8 mouse cellular contexts compared by ENCODE assay signal in genomic region chr1:55131424-55132014, GRCm38 (mm10). TPM values are rescaled to one million over a fixed set of nuclear protein-coding genes. Genes with fewer than 3 reads are reported as not detected.
A peak's percentile ranks its signal among the peaks of the same experiment; 100 is the strongest.
DNase-seq lines count a peak whose midpoint lies in the region; ATAC-seq lines count a peak whose summit lies in the region.

No protein-coding gene starts in this region.

- ATAC-seq in heart, embryonic 12.5 days (ENCODE audit: insufficient number of reproducible peaks, low FRiP score), result peak; percentile 82
- peak; percentile 35 for ATAC-seq in CD4-positive, CD25-positive, alpha-beta regulatory T cell, adult 4 months
- ATAC-seq in hindbrain, embryonic 16.5 days, result no peak; the same call in none of the 2 replicates
- ATAC-seq in stomach, embryonic 14.5 days (ENCODE audit: insufficient number of reproducible peaks, insufficient read depth, low FRiP score, low read depth), result peak; percentile 84

- peak overlapping the region; percentile 100 for H3K9ac ChIP-seq in heart, embryonic 12.5 days
- peak overlapping the region; percentile 100 for H3K9ac ChIP-seq in hindbrain, embryonic 16.5 days (ENCODE audit: low read depth, low read length)
- H3K9ac ChIP-seq in stomach, embryonic 14.5 days (replicated peaks; ENCODE audit: low read depth, low read length), result peak overlapping the region; percentile 98

- WGBS in heart, embryonic 12.5 days, result under 1% methylated on average over 47 of the region's 47 CpGs
- 0% methylated on average over 25 of the region's 47 CpGs for WGBS in hindbrain, embryonic 16.5 days
- under 1% methylated on average over 47 of the region's 47 CpGs for WGBS in stomach, embryonic 14.5 days

- peak overlapping the region; percentile 100 for H3K4me3 ChIP-seq in heart, embryonic 12.5 days
- peak overlapping the region; percentile 100 for H3K4me3 ChIP-seq in hindbrain, embryonic 16.5 days (ENCODE audit: low read length)
- H3K4me3 ChIP-seq in stomach, embryonic 14.5 days (ENCODE audit: low read depth, low read length), result peak overlapping the region; percentile 96

- H3K36me3 ChIP-seq in heart, embryonic 12.5 days, result peaks cover 8% of the 10 kb centered on the region
- no peaks in the 10 kb centered on the region for H3K36me3 ChIP-seq in hindbrain, embryonic 16.5 days (ENCODE audit: control insufficient read depth, insufficient read depth, low read length)
- H3K36me3 ChIP-seq in stomach, embryonic 14.5 days (ENCODE audit: control insufficient read depth, insufficient read depth, low read length), result no peaks in the 10 kb centered on the region

- peak overlapping the region; percentile 99 for H3K27ac ChIP-seq in heart, embryonic 12.5 days (ENCODE audit: poor library complexity, severe bottlenecking)
- peak overlapping the region; percentile 98 for H3K27ac ChIP-seq in hindbrain, embryonic 16.5 days (ENCODE audit: low read depth, low read length)
- H3K27ac ChIP-seq in stomach, embryonic 14.5 days (ENCODE audit: low read length), result peak overlapping the region; percentile 99

- peak overlapping the region; percentile 75 for H3K4me2 ChIP-seq in heart, embryonic 12.5 days
- peak overlapping the region; percentile 65 for H3K4me2 ChIP-seq in hindbrain, embryonic 16.5 days (ENCODE audit: low read length)
- peak overlapping the region; percentile 52 for H3K4me2 ChIP-seq in stomach, embryonic 14.5 days (replicated peaks; ENCODE audit: low read depth, low read length)

- no peaks in the 10 kb centered on the region for H3K27me3 ChIP-seq in heart, embryonic 12.5 days (replicated peaks)
- H3K27me3 ChIP-seq in hindbrain, embryonic 16.5 days (replicated peaks; ENCODE audit: control insufficient read depth, insufficient read depth, low read length), result no peaks in the 10 kb centered on the region
- no peaks in the 10 kb centered on the region for H3K27me3 ChIP-seq in stomach, embryonic 14.5 days (ENCODE audit: control insufficient read depth, insufficient read depth, low read length)

- no peaks in the 10 kb centered on the region for H3K9me3 ChIP-seq in heart, embryonic 12.5 days (replicated peaks)
- H3K9me3 ChIP-seq in hindbrain, embryonic 16.5 days (ENCODE audit: control insufficient read depth, low read length), result no peaks in the 10 kb centered on the region
- no peaks in the 10 kb centered on the region for H3K9me3 ChIP-seq in stomach, embryonic 14.5 days (ENCODE audit: control insufficient read depth, low read depth, low read length)

- H3K4me1 ChIP-seq in heart, embryonic 12.5 days (replicated peaks), result peaks cover 11% of the 10 kb centered on the region
- H3K4me1 ChIP-seq in hindbrain, embryonic 16.5 days (ENCODE audit: control insufficient read depth, insufficient read depth, low read depth, low read length), result peaks cover 14% of the 10 kb centered on the region
- H3K4me1 ChIP-seq in stomach, embryonic 14.5 days (ENCODE audit: control insufficient read depth, insufficient read depth, low read length), result peaks cover 9% of the 10 kb centered on the region; the same call in 1 of the 2 replicates

- no peak for DNase-seq in heart, adult 9 months (ENCODE audit: low spot score in 2 of 2)
- DNase-seq in embryo, embryonic 10.5 days (ENCODE audit: low spot score), result peak; percentile 59
- peak; percentile 68 for DNase-seq in lung, postnatal 10 days
- DNase-seq in cerebellum, adult 8-10 months, result no peak

RNA-seq across cellular contexts. Expression of gene Mob4, which starts 0.5 kb away (rescaled TPM):
- 104 and 110 TPM in 2 replicates for polyA plus RNA-seq in heart, embryonic 12.5 days (2016; fragmentation: Nextera tagmentation; extraction: Ambion mirVana)
- 100 to 1,000 TPM; 114 to 124 TPM for polyA plus RNA-seq in CD4-positive, CD25-positive, alpha-beta regulatory T cell, adult 4 months (2017; shearing (Covaris generic))
- 158 and 160 TPM in 2 replicates for polyA plus RNA-seq in hindbrain, embryonic 16.5 days (2015; fragmentation: Nextera tagmentation; extraction: Ambion mirVana)
- polyA plus RNA-seq in stomach, embryonic 14.5 days (2014; fragmentation: Nextera tagmentation; extraction: Ambion mirVana), result 159 and 162 TPM in 2 replicates

RNA-seq across cellular contexts. Expression of gene Hspd1, which starts 43.5 kb away (rescaled TPM):
- 562 and 569 TPM in 2 replicates for polyA plus RNA-seq in heart, embryonic 12.5 days (2016; fragmentation: Nextera tagmentation; extraction: Ambion mirVana)
- 100 to 1,000 TPM; 145 to 175 TPM for polyA plus RNA-seq in CD4-positive, CD25-positive, alpha-beta regulatory T cell, adult 4 months (2017; shearing (Covaris generic))
- 284 and 285 TPM in 2 replicates for polyA plus RNA-seq in hindbrain, embryonic 16.5 days (2015; fragmentation: Nextera tagmentation; extraction: Ambion mirVana)
- polyA plus RNA-seq in stomach, embryonic 14.5 days (2014; fragmentation: Nextera tagmentation; extraction: Ambion mirVana), result 298 and 302 TPM in 2 replicates

RNA-seq across cellular contexts. Expression of gene Hspe1, which starts 43.6 kb away (rescaled TPM):
- polyA plus RNA-seq in heart, embryonic 12.5 days (2016; fragmentation: Nextera tagmentation; extraction: Ambion mirVana), result 427 and 428 TPM in 2 replicates
- polyA plus RNA-seq in CD4-positive, CD25-positive, alpha-beta regulatory T cell, adult 4 months (2017; shearing (Covaris generic)), result 100 to 1,000 TPM; 128 to 193 TPM
- 223 and 242 TPM in 2 replicates for polyA plus RNA-seq in hindbrain, embryonic 16.5 days (2015; fragmentation: Nextera tagmentation; extraction: Ambion mirVana)
- polyA plus RNA-seq in stomach, embryonic 14.5 days (2014; fragmentation: Nextera tagmentation; extraction: Ambion mirVana), result 407 and 441 TPM in 2 replicates

Comparison
In these comparisons a context has a peak if more than half of its experiments do, and no peak if none do; other contexts are left out.
1. DNase-seq: peak in embryo, embryonic 10.5 days (single experiment) and lung, postnatal 10 days (single experiment); none in heart, adult 9 months (0 of 2) and cerebellum, adult 8-10 months (single experiment).
2. Peak in every context shown above with its lines, with median percentiles within 50 percentile points of each other: H3K27ac ChIP-seq, H3K4me2 ChIP-seq, H3K4me3 ChIP-seq and H3K9ac ChIP-seq.